Mouse (Mus musculus): ENCODE measurements around the gene Hoxd9.
A peak's percentile ranks its signal among the peaks of the same experiment; 100 is the strongest.

Hoxd9 gene

DNA sequence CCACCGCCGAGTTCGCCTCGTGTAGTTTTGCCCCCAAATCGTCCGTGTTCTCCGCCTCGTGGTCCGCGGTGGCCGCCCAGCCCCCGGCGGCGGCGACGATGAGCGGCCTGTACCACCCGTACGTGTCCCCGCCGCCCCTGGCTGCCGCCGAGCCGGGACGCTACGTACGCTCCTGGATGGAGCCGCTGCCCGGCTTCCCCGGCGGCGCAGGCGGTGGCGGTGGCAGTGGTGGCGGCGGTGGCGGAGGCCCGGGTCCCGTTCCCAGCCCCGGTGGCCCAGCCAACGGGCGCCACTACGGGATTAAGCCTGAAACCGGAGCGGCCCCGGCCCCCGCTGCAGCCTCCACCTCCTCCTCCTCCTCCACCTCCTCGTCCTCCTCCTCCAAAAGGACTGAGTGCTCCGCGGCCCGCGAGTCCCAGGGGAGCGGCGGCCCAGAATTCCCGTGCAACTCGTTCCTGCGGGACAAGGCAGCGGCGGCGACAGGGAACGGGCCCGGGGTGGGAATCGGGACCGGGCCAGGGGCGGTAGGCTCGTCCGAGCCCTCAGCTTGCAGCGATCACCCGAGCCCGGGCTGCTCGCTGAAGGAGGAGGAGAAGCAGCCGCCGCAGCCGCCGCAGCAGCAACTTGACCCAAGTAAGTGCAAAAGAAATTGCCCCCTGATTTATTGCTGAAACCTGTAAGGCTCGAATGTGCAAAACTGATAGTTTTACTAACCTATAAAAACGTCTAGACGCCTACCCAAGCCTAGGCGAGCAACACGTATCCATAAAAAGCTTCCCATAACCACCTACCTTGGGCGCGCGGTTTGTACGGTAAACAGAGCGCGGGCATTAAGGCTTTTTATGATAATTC is 900 bp downstream of the Hoxd9 start:
- DNase-seq (ENCODE audit: low read depth): no peak

DNA sequence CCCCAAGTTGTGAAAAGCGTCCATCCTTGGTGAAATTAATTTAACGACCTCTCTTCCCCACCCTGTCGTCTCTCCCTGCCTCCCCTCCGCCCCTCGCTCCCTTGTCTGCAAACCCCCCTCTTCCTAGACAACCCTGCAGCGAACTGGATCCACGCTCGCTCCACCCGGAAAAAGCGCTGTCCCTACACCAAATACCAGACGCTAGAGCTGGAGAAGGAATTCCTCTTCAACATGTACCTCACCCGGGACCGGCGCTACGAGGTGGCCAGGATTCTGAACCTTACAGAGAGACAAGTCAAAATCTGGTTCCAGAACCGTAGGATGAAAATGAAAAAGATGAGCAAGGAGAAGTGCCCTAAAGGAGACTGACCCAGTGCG is 1.5 kb downstream of the Hoxd9 start:
- no peak for DNase-seq (ENCODE audit: low read depth)

- no peak for DNase-seq (ENCODE audit: low read depth)
Observed at GRCm38 (mm10) chr2:74699664-74700545, 2.4 kb downstream of the Hoxd9 start.

- DNase-seq (ENCODE audit: low read depth): no peak
Observed at GRCm38 (mm10) chr2:74700546-74701112, 3.1 kb downstream of the Hoxd9 start.

GRCm38 (mm10) chr2:74701949-74702819 is 4.7 kb downstream of the Hoxd9 start:
- DNase-seq (ENCODE audit: low read depth): peak; percentile 36

- DNase-seq (ENCODE audit: low read depth): no peak
Observed at GRCm38 (mm10) chr2:74702820-74703219, 5.3 kb downstream of the Hoxd9 start.

GRCm38 (mm10) chr2:74703317-74703716 is 5.8 kb downstream of the Hoxd9 start:
- DNase-seq (ENCODE audit: low read depth): no peak

DNA sequence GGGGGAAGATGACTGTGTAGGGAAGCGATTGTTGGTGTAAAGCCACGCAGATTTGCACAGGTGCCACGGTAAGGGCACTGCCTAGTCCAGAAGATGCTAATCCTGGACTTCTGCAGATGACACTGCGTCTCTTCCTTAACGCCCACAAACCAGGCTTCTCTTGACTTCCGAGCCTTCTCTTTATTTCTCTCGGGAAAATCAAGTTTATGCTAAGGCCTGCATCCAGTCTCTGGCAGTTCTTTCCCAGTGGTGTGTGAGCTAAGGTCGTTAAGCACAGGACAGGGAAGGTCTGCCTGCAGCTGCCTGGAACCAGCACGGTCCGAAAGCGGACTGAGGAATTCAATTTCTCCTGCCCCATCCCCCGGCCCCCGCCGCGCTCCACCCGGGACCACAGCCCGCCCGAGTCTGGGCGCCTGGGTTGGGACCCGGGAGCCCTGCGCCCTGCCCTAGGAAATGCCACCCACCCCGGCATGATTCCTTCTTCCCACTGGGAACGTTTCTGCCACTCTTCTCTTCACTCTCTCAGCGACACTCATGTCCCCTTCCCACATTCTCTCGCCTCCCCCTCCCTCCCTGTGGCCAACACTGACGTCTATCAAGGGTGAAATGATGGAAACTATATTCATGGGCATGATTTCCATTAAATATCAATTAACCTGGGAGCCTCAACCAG is 6.3 kb downstream of the Hoxd9 start:
- DNase-seq (ENCODE audit: low read depth): no peak

DNA sequence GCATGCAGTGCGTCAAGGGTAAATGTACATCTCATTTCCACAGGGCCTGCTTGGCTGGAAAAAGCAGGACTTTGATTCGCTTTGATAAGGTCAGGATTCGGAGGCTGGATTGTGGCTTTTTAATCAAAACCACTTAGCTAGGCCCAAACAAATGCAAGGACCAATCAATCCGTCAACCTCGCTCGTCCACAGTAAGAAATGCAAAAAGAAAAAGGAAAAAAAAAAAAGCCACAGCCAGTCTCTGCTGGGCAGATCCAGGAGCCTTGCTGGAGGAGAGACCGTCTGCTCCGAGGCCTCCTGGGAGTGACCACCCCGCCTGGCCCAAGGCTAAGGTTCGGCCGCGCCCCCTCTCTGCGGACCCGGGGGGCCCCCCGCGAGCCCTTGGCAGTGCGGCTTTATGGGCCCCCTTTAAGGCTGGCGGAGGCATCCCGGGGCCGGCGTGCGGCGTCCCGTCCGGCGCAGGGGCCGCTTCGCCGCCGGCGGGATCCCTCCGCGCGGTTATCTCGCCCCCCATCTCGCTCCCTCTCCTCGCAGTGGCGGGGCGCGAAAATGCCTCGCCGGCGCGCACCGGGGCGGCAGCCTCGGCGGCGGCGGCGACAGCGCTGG is 7.0 kb downstream of the Hoxd9 start, which contains the start of gene Hoxd8:
Gene Hoxd8, plus strand, starts transcription at position 223 of the 606 bp plus-strand sequence.
- DNase-seq (ENCODE audit: low read depth): no peak

- no peak for DNase-seq (ENCODE audit: low read depth)
Observed at GRCm38 (mm10) chr2:74704999-74705466, 7.5 kb downstream of the Hoxd9 start.

- no peak for DNase-seq (ENCODE audit: low read depth)
Observed at GRCm38 (mm10) chr2:74705467-74706089, 8.1 kb downstream of the Hoxd9 start.

GRCm38 (mm10) chr2:74706393-74706960 is 8.9 kb downstream of the Hoxd9 start:
- no peak for DNase-seq (ENCODE audit: low read depth)

DNA sequence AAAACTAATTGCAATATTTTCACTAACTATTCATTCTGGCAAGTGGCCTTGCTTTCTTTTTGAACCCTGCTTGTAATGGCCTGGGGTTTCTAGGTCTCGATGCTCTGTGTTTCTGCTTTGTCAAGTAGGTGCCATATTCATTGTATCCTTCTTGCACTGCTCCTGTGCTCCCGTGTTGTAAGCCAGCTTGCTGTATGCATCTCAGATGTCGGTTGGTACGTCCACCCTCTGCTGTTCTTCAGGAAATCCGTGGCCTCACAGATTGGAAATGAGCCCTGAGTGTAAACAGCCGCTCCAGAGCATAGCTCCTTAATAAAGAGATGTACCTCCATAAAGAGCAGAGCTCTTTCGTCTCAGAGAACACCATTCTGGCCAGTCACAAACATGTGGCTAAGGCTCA is 10.1 kb downstream of the Hoxd9 start:
- DNase-seq (ENCODE audit: low read depth): no peak

DNA sequence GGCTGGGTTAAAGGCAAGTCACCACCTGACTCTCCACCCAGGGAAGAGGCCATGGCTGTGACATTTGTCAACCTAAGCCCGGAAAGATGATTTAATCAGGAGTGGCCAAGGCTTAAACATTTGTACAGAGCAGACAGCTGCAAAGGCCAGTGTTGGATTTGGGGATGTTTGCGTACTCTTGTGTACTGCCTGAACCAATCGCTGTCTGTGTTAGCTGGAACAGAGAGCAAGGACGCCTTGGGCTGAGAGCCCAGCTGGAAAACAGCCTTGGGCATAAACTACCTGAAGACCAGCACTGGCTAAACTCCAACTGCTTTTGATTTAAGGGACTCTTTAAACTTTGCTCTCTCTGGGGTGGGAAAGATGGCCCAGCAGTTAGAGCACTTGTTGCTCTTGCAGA is 11.1 kb downstream of the Hoxd9 start:
- DNase-seq (ENCODE audit: low read depth): no peak

GRCm38 (mm10) chr2:74709465-74710419 is 12.2 kb downstream of the Hoxd9 start:
- no peak for DNase-seq (ENCODE audit: low read depth)

- no peak for DNase-seq (ENCODE audit: low read depth)
Observed at GRCm38 (mm10) chr2:74710929-74711543, 13.5 kb downstream of the Hoxd9 start.

DNA sequence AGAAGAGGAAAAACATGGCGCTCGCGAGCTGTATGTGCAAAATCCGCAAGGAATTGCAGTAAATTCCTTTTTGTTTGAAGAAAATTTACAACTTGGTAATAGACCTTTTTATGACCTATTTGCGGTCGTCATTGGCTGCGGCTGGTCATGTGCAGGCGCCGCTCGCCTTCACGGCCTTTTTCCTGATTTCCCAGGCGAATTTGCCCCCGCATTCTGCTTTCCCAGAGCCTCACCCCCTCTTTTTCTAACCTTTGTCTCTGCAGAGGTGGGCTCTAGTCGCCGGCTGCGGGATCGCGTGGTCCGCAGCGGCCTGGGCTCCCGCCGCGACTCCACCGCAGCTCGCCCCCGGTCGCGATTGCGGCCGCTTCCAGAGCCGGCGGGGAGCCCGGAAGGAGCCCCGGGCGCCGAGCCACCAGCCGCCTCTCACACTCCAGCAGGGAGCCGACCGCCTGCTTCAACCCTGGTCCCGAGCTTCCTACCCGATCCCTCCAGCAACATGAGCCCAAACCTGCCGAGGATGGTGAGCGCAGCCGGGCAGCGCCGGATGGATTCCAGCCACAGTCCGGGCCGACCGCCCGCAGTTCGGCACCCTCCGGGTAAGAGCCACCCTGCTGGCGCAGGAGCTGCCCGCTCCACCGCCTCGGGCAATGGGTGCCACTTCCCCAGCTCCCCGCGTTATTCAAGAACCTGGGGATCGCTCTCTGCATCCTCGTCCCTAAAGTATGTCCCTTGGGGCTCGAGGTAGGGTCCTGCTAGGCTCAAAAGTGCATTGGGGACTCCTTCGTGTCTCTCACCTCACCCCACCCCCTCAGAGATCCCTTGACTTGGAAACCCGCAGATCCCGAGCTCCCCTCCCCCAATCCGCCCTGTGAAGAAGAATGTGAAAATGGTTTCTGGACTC is 14.4 kb downstream of the Hoxd9 start, which contains the start of the genes Hoxd3 and Hoxd4:
Gene Hoxd3, plus strand, starts transcription at position 207 of the 901 bp plus-strand sequence.
Gene Hoxd4, plus strand, starts transcription at position 209 of the 901 bp plus-strand sequence.
- DNase-seq (ENCODE audit: low read depth): no peak
